Mouse (Mus musculus): ENCODE results near the gene F10.

F10 gene

DNA sequence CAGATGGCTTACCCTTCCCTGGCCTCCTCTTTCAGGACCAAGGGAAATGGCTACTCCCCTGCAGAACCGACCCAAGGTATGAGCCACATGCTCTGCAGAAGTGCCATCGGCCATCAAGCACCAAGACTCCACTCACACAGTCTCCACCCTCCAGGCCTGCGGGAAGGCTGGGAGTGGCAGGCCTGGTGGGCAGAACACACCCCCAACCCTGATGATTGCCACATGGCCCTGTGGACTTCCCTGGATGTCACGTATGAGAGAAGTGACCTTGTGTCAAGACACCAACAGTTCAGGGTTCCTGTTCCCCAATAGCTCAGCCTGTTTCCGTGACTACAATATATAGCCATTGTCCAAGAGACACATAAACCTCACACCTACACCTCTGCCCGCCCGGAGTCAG lies at the start of gene F10:
Gene F10 (plus strand): TSS at position 294 of the 400 bp plus-strand sequence.
- DNase-seq (ENCODE audit: extremely low spot score), result no peak

GRCm38 (mm10) chr8:12987571-12987970 lies 49.5 kb upstream of the F10 start:
- no peak for DNase-seq (ENCODE audit: extremely low spot score)

- no peak for DNase-seq (ENCODE audit: extremely low spot score)
Measured at GRCm38 (mm10) chr8:12988722-12989430, 48.2 kb upstream of the F10 start.

GRCm38 (mm10) chr8:12991411-12991810 lies 45.7 kb upstream of the F10 start:
- no peak for DNase-seq (ENCODE audit: extremely low spot score)

DNA sequence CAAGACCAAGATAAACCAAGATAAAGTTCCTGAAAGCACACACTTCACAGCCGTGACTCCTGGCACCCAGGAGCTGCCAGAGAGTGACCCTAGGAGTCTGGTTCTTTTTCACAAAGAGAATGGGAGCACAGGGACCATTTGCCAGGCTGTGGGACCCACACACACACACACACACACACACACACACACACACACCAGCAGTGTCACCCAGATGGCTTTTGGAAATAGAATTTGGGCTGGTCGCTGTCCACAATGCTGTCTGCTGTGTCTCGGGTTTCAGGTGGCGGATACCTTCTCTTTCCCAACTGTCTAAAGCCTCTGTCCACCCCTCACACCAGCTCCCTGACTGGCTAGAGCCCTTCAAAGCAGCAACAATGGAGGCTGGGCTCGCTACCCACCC lies 42.6 kb upstream of the F10 start:
- no peak for DNase-seq (ENCODE audit: extremely low spot score)

- DNase-seq (ENCODE audit: extremely low spot score), result no peak
Measured at GRCm38 (mm10) chr8:12995481-12995880, 41.6 kb upstream of the F10 start.

GRCm38 (mm10) chr8:12996831-12997275 lies 40.3 kb upstream of the F10 start:
- DNase-seq (ENCODE audit: extremely low spot score), result peak; percentile 25

- no peak for DNase-seq (ENCODE audit: extremely low spot score)
Measured at GRCm38 (mm10) chr8:12998331-12998730, 38.8 kb upstream of the F10 start.

DNA sequence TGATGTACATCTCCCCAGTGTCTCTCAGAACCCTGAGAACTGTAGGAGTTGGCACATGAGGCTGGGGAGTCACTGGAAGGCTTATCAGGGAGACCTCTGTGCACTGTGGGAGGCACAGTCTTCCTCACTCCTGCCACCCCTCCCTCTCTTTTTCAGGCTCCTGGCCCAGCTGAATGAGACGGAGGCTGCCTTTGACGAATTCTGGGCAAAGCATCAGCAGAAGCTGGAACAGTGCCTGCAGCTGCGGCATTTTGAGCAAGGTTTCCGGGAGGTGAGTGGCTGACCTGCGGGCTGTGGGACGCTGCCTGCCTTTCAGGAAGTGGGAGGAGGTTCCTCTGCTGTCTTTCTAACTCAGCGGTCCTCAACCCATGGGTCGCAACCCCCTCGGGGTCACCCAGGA lies 37.3 kb upstream of the F10 start:
- DNase-seq (ENCODE audit: extremely low spot score), result no peak

DNA sequence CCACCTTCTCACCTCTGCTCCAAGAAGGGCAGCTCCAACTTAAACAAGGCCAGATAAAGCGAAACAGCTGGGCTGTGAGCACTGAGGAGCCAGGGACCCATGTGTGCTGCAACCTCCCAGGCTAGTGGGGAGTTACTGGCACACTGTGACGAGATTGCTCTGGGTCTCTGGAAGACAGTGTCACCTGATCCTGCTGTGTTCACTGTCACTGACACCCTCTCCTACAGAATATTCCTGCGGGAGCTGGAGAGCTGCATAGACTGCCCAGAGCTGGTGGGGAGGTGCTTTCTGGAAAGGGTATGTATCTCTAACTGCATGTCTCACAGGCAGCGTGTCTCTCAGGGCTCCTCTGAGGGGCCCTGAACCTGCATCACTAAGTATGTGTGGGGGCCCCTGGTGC lies 29.6 kb upstream of the F10 start:
- DNase-seq (ENCODE audit: extremely low spot score), result no peak

- no peak for DNase-seq (ENCODE audit: extremely low spot score)
Measured at GRCm38 (mm10) chr8:13010313-13010712, 26.8 kb upstream of the F10 start.

GRCm38 (mm10) chr8:13019560-13019959 lies 17.5 kb upstream of the F10 start:
- no peak for DNase-seq (ENCODE audit: extremely low spot score)

- DNase-seq (ENCODE audit: extremely low spot score), result no peak
Measured at GRCm38 (mm10) chr8:13021830-13022229, 15.3 kb upstream of the F10 start.

- peak; percentile 64 for DNase-seq (ENCODE audit: extremely low spot score)
Measured at GRCm38 (mm10) chr8:13025487-13026224, 11.5 kb upstream of the F10 start, which contains the start of gene F7. Gene F7, plus strand, starts transcription at chr8:13026034.

GRCm38 (mm10) chr8:13027615-13028014 lies 9.5 kb upstream of the F10 start:
- no peak for DNase-seq (ENCODE audit: extremely low spot score)

DNA sequence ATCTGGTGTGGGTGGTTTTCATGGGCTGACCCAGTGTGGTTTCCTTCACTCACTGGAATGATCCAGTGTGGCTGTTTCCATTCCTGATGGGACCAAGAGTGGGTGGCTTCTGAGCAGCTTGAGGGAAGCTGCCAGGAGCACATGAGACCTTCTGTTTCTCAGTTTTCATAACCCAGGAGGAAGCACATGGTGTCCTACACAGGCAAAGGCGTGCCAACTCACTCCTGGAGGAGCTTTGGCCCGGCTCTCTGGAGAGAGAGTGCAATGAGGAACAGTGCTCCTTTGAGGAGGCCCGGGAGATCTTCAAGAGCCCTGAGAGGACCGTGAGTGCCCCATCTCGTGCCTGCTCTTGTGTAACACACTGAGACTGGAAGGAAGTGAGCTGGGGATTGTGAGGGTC lies 8.6 kb upstream of the F10 start:
- DNase-seq (ENCODE audit: extremely low spot score), result no peak

GRCm38 (mm10) chr8:13036346-13036812 lies 729 bp upstream of the F10 start:
- DNase-seq (ENCODE audit: extremely low spot score), result no peak

- no peak for DNase-seq (ENCODE audit: extremely low spot score)
Measured at GRCm38 (mm10) chr8:13037569-13037968, 461 bp downstream of the F10 start.

DNA sequence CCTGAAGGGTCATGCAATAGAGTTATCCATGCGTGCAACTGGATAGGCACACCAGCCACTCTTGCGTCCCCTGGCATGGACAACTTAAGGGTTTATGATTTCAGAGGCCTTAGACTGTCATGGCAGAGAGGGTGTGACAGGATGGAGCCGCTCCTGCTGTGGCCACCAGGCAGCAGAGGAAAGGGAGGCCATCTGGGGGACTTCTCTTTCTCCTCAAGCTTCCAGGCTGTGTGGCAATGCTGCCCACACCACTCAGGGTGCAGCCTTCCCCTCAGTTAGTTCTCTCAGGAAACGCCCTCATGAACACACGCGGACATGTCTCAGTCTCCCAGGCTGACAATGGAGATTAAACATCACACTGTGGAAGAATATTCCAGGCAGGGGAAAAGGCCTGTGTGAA lies 1.9 kb downstream of the F10 start:
- no peak for DNase-seq (ENCODE audit: extremely low spot score)

- DNase-seq (ENCODE audit: extremely low spot score), result no peak
Measured at GRCm38 (mm10) chr8:13041459-13041858, 4.4 kb downstream of the F10 start.

DNA sequence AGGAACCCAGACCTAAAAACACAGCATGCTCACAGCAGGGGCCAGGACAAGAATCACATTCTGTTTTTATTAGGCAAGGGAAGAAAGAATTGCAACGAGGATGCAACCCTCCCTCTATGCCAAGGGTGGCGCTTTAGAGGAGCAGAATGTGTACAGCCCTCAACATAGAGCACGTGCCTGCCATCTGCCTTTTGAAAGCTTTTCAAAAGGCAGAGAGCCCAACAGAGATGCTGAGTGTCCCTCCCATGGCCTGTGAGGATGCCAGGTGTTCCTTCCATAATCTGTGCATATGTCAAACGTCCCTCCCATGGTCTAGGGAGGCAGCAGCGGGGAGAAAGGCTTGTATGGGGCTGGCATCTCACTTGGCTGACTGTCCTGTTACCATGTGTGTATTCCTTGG lies 10.5 kb downstream of the F10 start:
- DNase-seq (ENCODE audit: extremely low spot score), result no peak

- DNase-seq (ENCODE audit: extremely low spot score), result no peak
Measured at GRCm38 (mm10) chr8:13050550-13050949, 13.4 kb downstream of the F10 start.

- DNase-seq (ENCODE audit: extremely low spot score), result no peak
Measured at GRCm38 (mm10) chr8:13057351-13057750, 20.2 kb downstream of the F10 start.

All from embryo, embryonic 9.5 days (tissue).